7 mouse cellular contexts compared by ENCODE assay signal in genomic region chr14:33333833-33334232, GRCm38 (mm10).
DNase-seq lines count a peak whose midpoint lies in the region; ATAC-seq lines count a peak whose summit lies in the region.

No protein-coding gene starts in this region.

- no peaks in the 10 kb centered on the region for H3K36me3 ChIP-seq in limb, embryonic 11.5 days (ENCODE audit: control insufficient read depth, insufficient read depth, low read length)
- H3K36me3 ChIP-seq in limb, embryonic 10.5 days = no peaks in the 10 kb centered on the region

- no peak for ATAC-seq in limb, embryonic 11.5 days (ENCODE audit: insufficient number of reproducible peaks, low FRiP score, low TSS enrichment, low read depth)

- no peak overlapping the region for H3K4me2 ChIP-seq in limb, embryonic 11.5 days (ENCODE audit: low read depth, severe bottlenecking)

- no peaks in the 10 kb centered on the region for H3K9me3 ChIP-seq in limb, embryonic 11.5 days (ENCODE audit: control insufficient read depth, low read length)
- no peaks in the 10 kb centered on the region for H3K9me3 ChIP-seq in limb, embryonic 10.5 days (replicated peaks)

- H3K27ac ChIP-seq in limb, embryonic 11.5 days (replicated peaks; ENCODE audit: low read depth, low read length) = no peak overlapping the region
- H3K27ac ChIP-seq in limb, embryonic 10.5 days = no peak overlapping the region

- DNase-seq in limb, embryonic 11.5 days (ENCODE audit: low spot score) = peak; percentile 51
- no peak for DNase-seq in limb, embryonic 10.5 days (ENCODE audit: low spot score)
- peak; percentile 67 for DNase-seq in CD4-positive, CD25-positive, alpha-beta regulatory T cell, adult 2 months (ENCODE audit: low read depth, low spot score)
- DNase-seq in R1 (ENCODE audit: low read depth, low spot score) = peak; percentile 68
- peak; percentile 37 for DNase-seq in naive thymus-derived CD4-positive, alpha-beta T cell, adult 2 months (ENCODE audit: low read depth)
- DNase-seq in right cerebral cortex, adult 18-20 months = no peak
- DNase-seq in gastrocnemius, postnatal 4 days (ENCODE audit: low spot score in 2 of 2) = no peak

- WGBS in limb, embryonic 11.5 days = 87% methylated on average over 4 of the region's 4 CpGs
- WGBS in limb, embryonic 10.5 days = 84% methylated on average over 4 of the region's 4 CpGs

- H3K9ac ChIP-seq in limb, embryonic 11.5 days (ENCODE audit: low read length) = no peak overlapping the region

- H3K4me3 ChIP-seq in limb, embryonic 11.5 days (ENCODE audit: low read depth, low read length) = no peak overlapping the region
- no peak overlapping the region for H3K4me3 ChIP-seq in limb, embryonic 10.5 days

- no peaks in the 10 kb centered on the region for H3K4me1 ChIP-seq in limb, embryonic 11.5 days (ENCODE audit: control insufficient read depth, insufficient read depth, low read length)
- peaks cover 11% of the 10 kb centered on the region; the same call in 1 of the 2 replicates for H3K4me1 ChIP-seq in limb, embryonic 10.5 days

- no peaks in the 10 kb centered on the region for H3K27me3 ChIP-seq in limb, embryonic 11.5 days (ENCODE audit: control insufficient read depth, insufficient read depth, low read length)
- H3K27me3 ChIP-seq in limb, embryonic 10.5 days (ENCODE audit: low read depth, poor library complexity, severe bottlenecking) = no peaks in the 10 kb centered on the region

Comparison
In these comparisons a context has a peak if more than half of its experiments do, and no peak if none do; other contexts are left out.
1. DNase-seq: peak in limb, embryonic 11.5 days (single experiment), CD4-positive, CD25-positive, alpha-beta regulatory T cell, adult 2 months (single experiment), R1 (single experiment) and naive thymus-derived CD4-positive, alpha-beta T cell, adult 2 months (single experiment); none in limb, embryonic 10.5 days (single experiment), right cerebral cortex, adult 18-20 months (single experiment) and gastrocnemius, postnatal 4 days (0 of 2).